Mouse (Mus musculus): ENCODE measurements at regions not wholly inside any gene's neighbourhood (a gene's known extent, or its start where the extent isn't known, plus 50 kb on each side); places are given as distances from the start of the nearest gene placed in this dataset.

DNA sequence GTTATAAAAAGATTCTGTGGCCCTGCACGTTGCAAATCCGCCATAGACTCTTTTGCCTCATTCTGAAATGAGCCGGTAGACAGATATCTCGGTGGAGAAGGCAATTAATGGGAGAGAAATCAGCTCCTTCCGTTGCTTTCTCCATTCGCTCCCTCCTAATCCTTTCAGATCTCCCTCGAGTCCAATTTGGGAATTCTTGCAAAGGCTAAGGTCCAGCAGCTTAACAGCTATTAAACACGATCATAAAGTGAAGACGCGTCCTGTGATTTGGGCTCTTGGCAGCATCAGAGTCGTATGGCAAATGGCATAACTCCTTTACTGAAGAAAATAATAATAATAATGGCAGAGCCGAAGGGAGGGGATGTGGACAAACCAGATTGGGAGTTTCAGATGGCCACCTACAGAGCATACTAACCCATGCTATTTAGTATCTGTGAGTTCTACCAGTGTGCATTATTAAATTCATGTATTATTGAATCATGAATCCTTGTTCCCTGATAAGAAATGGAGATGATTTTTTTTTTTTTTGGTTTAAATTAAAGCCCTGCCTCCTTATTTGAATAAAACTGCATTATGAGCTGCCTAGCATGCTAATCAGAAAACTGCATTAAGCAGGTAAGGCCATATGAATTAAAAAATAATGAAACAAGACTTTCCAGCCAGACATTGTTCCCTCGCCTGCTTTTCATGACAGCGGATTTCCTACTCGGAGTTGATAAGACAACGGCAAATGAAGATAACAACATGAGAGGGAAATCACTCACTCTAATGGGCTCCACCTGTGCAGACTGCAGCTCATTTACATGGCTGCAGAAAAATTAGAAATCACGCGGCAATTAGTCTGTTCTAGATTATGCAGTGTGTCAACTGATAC, 246.2 kb upstream of the Meis1 start:
- Histone ChIP-seq H3K36me3 (no peaks in the 10 kb centered on the region), H3K4me1 (no peaks in the 10 kb centered on the region), H3K27ac (no peak overlapping the region), H3K27me3 (replicated peaks) (no peaks in the 10 kb centered on the region), H3K4me2 (no peak overlapping the region), H3K9me3 (no peaks in the 10 kb centered on the region), H3K9ac (no peak overlapping the region), H3K4me3 (replicated peaks) (no peak overlapping the region)
- ATAC-seq (ENCODE audit: insufficient read depth, low FRiP score, low read depth), result no peak
- WGBS, result 70% methylated on average over 18 of the region's 18 CpGs

DNA sequence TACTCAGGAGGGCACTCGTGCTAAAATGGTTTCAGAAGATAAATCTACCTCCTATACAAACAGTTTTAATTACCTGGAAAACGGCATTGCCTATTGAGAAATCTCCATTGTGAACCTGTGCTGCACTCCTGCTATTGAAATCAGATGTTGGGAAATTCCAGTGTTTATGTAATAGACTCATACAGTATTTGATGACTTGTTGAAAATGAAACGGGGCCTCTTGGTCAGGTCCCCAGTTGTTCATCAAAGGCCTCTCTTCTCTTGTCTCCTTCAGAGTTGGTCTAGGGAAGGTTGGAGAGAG, 246.8 kb upstream of the Meis1 start:
- H3K4me2 ChIP-seq, result no peak overlapping the region
- H3K9me3 ChIP-seq, result no peaks in the 10 kb centered on the region
- no peak overlapping the region for H3K4me3 ChIP-seq (replicated peaks)
- WGBS, result 36% methylated on average over 3 of the region's 3 CpGs
- no peak overlapping the region for H3K9ac ChIP-seq
- no peak for ATAC-seq (ENCODE audit: insufficient read depth, low FRiP score, low read depth)
- no peaks in the 10 kb centered on the region for H3K36me3 ChIP-seq
- H3K27ac ChIP-seq, result no peak overlapping the region
- no peaks in the 10 kb centered on the region for H3K4me1 ChIP-seq
- no peaks in the 10 kb centered on the region for H3K27me3 ChIP-seq (replicated peaks)

DNA sequence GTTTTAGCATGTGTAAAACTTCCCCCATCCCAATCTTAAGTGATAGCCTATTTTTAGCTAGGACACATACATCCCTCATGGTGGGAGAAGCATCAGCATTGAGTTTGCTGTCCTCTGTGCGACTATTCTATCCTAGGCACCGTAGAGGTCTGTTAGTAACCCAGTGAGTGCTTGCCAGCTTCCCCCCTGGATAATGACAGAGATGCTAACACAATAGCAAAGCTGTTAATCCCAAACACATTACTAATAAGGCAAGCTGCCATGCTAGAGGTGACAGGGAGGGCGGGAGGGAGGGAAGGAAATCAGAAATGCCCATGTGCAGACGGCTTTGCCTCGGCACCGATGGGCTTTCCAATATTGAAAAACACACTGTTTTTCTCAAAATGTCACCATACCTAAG, 272.2 kb upstream of the Meis1 start:
- H3K9ac ChIP-seq, result no peak overlapping the region
- no peaks in the 10 kb centered on the region for H3K4me1 ChIP-seq
- H3K4me3 ChIP-seq (replicated peaks), result no peak overlapping the region
- no peak overlapping the region for H3K27ac ChIP-seq
- H3K4me2 ChIP-seq, result no peak overlapping the region
- 82% methylated on average over 6 of the region's 6 CpGs for WGBS
- no peaks in the 10 kb centered on the region for H3K9me3 ChIP-seq
- no peaks in the 10 kb centered on the region for H3K36me3 ChIP-seq
- H3K27me3 ChIP-seq (replicated peaks), result no peaks in the 10 kb centered on the region
- no peak for ATAC-seq (ENCODE audit: insufficient read depth, low FRiP score, low read depth)

DNA sequence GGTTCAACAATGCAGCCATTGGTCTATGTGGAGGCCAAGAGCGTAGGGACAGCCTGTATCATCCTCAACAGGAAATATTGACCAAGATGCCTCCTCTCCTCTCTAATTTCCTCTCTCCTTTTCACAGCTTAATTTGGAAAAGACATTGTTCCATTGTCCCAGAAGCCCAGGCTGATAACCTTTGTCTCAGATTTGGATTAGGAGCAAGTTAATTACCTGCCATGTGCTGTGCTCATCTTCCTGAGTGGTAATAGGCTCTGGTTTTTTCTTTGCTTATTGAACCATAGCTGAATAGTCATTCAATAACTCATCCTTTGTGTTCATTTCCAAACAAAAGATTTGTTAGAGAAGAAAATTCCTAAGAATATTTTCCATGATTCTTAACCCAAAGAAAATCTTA, 280.6 kb upstream of the Meis1 start:
- H3K4me1 ChIP-seq, result no peaks in the 10 kb centered on the region
- no peaks in the 10 kb centered on the region for H3K27me3 ChIP-seq (replicated peaks)
- no peak overlapping the region for H3K4me3 ChIP-seq (replicated peaks)
- H3K4me2 ChIP-seq, result no peak overlapping the region
- H3K9me3 ChIP-seq, result no peaks in the 10 kb centered on the region
- H3K9ac ChIP-seq, result no peak overlapping the region
- no peak for ATAC-seq (ENCODE audit: insufficient read depth, low FRiP score, low read depth)
- no peak overlapping the region for H3K27ac ChIP-seq
- WGBS, result 86% methylated on average over 1 of the region's 1 CpGs
- no peaks in the 10 kb centered on the region for H3K36me3 ChIP-seq

DNA sequence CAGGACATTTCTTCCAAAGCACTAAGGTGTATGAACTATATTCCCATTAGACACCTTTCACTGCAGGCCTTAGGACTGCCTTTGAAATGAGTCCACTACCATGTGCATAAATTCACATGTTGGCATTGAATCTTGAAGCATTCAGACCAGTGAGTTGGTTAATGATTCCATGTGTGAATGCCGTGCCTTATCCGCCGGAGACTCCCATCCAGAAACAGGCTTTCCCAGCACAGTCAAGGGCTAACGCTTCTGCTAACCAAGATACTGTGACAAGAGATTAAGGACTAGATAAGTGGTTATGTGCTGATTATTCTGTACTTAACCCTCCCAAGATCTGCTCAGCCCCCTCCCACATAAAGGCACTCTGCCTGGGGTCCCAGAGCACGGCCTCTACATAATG, 287.9 kb upstream of the Meis1 start:
- no peak for ATAC-seq (ENCODE audit: insufficient read depth, low FRiP score, low read depth)
- Histone ChIP-seq H3K4me3 (replicated peaks) (no peak overlapping the region), H3K36me3 (no peaks in the 10 kb centered on the region), H3K4me2 (no peak overlapping the region), H3K4me1 (no peaks in the 10 kb centered on the region), H3K27ac (no peak overlapping the region), H3K9me3 (no peaks in the 10 kb centered on the region), H3K9ac (no peak overlapping the region), H3K27me3 (replicated peaks) (no peaks in the 10 kb centered on the region)
- 74% methylated on average over 5 of the region's 5 CpGs for WGBS

DNA sequence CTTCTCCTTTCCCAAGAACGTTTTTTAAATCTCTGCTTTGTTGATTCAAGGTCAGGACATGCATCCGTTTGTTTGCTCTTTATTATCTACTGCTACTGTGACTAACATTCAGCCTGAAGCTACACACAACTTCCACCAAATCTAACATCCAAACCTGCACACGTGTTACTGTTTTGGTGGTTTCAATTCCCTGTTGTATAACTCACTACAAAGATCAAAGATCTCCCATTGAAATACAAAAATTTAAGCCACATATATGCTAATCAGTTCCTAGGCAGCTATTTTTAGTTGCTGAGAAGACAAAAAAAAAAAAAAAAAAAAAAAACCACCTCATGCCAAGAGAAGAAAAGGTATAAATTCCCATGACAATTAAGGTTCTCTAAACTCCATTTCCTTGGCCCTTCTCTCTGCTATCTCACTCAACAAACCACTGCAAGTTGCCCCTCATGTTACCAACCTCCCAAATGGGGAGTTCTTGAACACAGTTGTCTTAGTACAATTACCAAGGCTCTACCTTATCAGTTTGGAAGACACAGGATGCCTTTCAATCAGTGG, 312.0 kb upstream of the Meis1 start:
- 42% methylated on average over 2 of the region's 3 CpGs for WGBS
- H3K9me3 ChIP-seq, result no peaks in the 10 kb centered on the region
- no peak for ATAC-seq (ENCODE audit: insufficient read depth, low FRiP score, low read depth)

DNA sequence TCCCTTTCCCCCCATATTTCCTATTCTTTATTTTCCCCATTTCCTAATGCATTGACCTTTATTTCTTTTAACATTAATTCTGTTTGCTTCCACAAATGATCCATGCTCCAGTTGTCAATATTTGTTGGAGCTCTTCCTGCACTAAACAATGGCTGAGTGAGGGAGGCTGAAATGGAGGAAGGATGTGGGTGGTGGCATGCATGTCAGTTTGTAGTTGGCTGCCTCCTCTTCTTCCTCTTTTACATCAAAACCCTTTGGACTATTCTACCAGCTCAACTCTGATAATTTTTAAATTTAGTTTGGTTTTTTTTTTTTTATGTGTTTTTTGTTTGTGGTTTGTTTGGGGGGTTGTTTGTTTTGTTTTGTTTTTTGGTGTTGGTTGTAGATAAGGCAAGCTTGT, 313.5 kb upstream of the Meis1 start:
- no peak for ATAC-seq (ENCODE audit: insufficient read depth, low FRiP score, low read depth)
- Histone ChIP-seq H3K36me3 (no peaks in the 10 kb centered on the region), H3K4me2 (no peak overlapping the region), H3K27me3 (replicated peaks) (no peaks in the 10 kb centered on the region), H3K9ac (no peak overlapping the region), H3K4me1 (no peaks in the 10 kb centered on the region), H3K9me3 (no peaks in the 10 kb centered on the region), H3K4me3 (replicated peaks) (no peak overlapping the region), H3K27ac (no peak overlapping the region)

More for the DNA sequence above, 312.0 kb upstream of the Meis1 start:
- Histone ChIP-seq H3K4me3 (replicated peaks) (no peak overlapping the region), H3K36me3 (no peaks in the 10 kb centered on the region), H3K9ac (no peak overlapping the region), H3K27me3 (replicated peaks) (no peaks in the 10 kb centered on the region), H3K4me2 (no peak overlapping the region), H3K27ac (no peak overlapping the region), H3K4me1 (no peaks in the 10 kb centered on the region)

DNA sequence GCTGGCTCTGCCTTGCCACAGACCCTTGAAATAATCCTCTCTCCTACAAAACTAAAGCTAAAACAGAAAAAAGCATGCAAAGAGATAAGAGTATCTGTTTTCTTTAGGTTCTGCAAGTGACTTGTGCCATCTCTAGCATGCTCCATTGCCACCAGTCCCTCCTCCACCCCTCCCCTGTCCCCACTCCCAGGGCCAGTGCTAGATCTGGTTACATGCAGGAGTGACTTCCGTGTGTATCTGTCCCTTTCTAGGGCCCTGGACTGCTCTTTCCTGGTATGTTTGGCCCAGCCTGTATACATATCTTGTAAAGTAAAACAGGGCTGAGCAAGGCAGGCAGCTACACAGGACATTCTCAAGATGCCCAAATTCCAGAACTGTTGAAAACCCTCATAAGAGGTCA, 313.9 kb upstream of the Meis1 start:
- ATAC-seq (ENCODE audit: insufficient read depth, low FRiP score, low read depth), result no peak
- Histone ChIP-seq H3K9me3 (no peaks in the 10 kb centered on the region), H3K4me1 (no peaks in the 10 kb centered on the region), H3K36me3 (no peaks in the 10 kb centered on the region), H3K4me2 (no peak overlapping the region), H3K27ac (no peak overlapping the region), H3K9ac (no peak overlapping the region), H3K4me3 (replicated peaks) (no peak overlapping the region), H3K27me3 (replicated peaks) (no peaks in the 10 kb centered on the region)
- 34% methylated on average over 1 of the region's 1 CpGs for WGBS

DNA sequence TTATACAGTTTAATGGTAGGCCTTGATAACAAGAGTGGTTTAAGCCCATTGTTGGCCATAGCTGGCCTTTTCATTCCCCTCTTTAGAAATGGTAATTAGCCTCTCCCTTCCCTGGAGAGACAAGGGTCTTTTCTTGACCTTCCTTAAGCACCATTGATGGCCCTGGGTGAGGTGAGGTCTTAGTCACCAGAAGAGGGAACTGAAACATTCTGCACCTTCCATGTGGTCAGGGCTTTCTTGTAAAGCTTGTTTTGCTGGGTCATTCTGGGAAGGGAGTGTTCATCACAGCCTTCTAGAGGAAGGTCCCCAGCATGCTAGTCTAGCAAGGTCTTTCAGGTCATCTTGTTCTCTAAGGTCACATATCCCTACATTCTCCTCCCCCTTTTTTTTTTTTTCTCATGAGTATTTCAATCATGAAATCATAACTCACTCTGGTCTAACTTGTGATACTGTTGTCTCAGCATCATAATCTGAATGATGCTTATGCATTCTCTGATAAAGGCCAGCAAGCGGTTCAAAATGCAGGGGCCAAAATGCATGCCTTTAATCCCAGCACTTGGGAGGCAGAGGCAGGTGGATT, 315.2 kb upstream of the Meis1 start:
- H3K27ac ChIP-seq, result no peak overlapping the region
- no peaks in the 10 kb centered on the region for H3K9me3 ChIP-seq
- H3K36me3 ChIP-seq, result no peaks in the 10 kb centered on the region
- no peak overlapping the region for H3K9ac ChIP-seq
- no peak overlapping the region for H3K4me3 ChIP-seq (replicated peaks)
- H3K4me1 ChIP-seq, result no peaks in the 10 kb centered on the region
- H3K4me2 ChIP-seq, result no peak overlapping the region
- 98% methylated on average over 1 of the region's 1 CpGs for WGBS
- ATAC-seq (ENCODE audit: insufficient read depth, low FRiP score, low read depth), result no peak
- no peaks in the 10 kb centered on the region for H3K27me3 ChIP-seq (replicated peaks)

DNA sequence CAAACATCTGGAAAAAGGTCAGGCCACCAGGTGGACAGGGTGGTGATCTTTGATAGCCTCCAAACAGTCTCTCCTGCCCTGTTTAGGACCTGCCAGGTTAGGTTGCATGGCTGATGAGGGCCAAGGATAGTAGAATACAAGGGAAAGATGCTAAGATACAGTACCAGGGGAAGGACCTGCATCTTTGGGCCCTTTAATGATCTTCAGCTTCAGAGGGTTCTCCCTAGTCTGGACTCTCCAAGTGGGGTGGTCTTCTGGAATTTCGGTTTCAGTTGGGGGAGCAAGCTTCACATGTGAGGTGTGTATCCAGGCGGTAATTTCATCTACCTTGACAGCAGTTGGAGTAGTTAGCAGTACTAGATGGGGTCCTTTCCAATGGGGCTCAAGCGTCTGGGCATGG, 316.6 kb upstream of the Meis1 start:
- 91% methylated on average over 3 of the region's 3 CpGs for WGBS
- H3K9me3 ChIP-seq, result no peaks in the 10 kb centered on the region
- H3K27me3 ChIP-seq (replicated peaks), result no peaks in the 10 kb centered on the region
- no peak overlapping the region for H3K9ac ChIP-seq
- H3K4me3 ChIP-seq (replicated peaks), result no peak overlapping the region
- no peaks in the 10 kb centered on the region for H3K4me1 ChIP-seq
- no peak for ATAC-seq (ENCODE audit: insufficient read depth, low FRiP score, low read depth)
- H3K4me2 ChIP-seq, result no peak overlapping the region
- no peak overlapping the region for H3K27ac ChIP-seq
- H3K36me3 ChIP-seq, result no peaks in the 10 kb centered on the region

DNA sequence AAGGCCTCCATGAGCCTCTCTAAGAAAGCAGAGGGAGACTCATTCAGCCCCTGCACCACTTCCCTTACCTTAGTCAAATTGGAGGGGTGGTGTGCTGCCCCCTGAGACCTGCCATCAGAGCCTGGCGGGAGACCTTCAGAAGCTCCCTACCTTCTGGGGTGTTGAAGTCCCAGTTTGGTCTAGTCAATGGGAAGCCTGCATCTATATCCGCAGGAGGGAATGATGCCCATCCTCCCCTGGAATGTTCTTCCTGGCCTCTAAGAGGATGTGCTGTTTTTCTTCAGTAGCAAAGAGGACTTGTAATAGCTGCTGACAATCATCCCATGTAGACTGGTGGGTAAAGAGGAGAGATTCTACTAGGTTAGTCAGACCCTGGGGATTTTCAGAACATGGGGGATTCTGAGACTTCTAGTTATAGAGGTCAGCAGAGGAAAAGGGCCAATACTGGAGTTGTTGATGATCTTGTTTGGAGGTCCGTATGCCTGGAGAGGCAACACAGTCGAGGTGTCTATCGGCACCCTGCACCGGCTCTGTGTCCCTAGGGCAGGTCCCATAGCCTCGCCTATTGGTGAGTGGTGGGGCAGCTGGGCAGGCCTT, 321.0 kb upstream of the Meis1 start:
- Histone ChIP-seq H3K27me3 (replicated peaks) (no peaks in the 10 kb centered on the region), H3K4me3 (replicated peaks) (no peak overlapping the region), H3K4me1 (no peaks in the 10 kb centered on the region), H3K36me3 (no peaks in the 10 kb centered on the region), H3K9ac (no peak overlapping the region), H3K9me3 (no peaks in the 10 kb centered on the region), H3K4me2 (no peak overlapping the region), H3K27ac (no peak overlapping the region)
- 90% methylated on average over 7 of the region's 7 CpGs for WGBS
- no peak for ATAC-seq (ENCODE audit: insufficient read depth, low FRiP score, low read depth)

DNA sequence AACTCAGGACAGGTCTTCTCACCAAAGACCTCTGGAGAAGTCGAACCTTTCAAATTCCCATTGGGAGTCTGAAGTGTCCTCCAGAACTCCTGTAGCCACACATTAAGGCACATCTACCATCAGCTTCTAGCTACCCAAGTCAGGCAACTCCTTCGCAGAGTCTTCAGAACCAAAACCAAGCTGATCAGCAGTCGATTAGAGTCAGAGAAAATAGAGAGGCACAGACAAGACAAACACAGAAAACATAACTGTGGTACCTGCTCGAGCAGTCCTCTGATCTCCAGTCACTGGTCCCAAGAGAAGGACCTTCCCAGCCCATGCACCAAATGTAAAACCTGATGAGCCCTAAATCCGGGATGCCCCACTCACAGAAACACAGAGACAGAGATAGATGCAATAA, 322.1 kb upstream of the Meis1 start:
- no peaks in the 10 kb centered on the region for H3K36me3 ChIP-seq
- WGBS, result 87% methylated on average over 5 of the region's 5 CpGs
- H3K4me3 ChIP-seq (replicated peaks), result no peak overlapping the region
- H3K4me1 ChIP-seq, result no peaks in the 10 kb centered on the region
- H3K9me3 ChIP-seq, result no peaks in the 10 kb centered on the region
- H3K27ac ChIP-seq, result no peak overlapping the region
- no peaks in the 10 kb centered on the region for H3K27me3 ChIP-seq (replicated peaks)
- no peak for ATAC-seq (ENCODE audit: insufficient read depth, low FRiP score, low read depth)
- no peak overlapping the region for H3K4me2 ChIP-seq
- H3K9ac ChIP-seq, result no peak overlapping the region

Data from stomach, embryonic 15.5 days (tissue).